Mouse (Mus musculus): ENCODE data around the gene Ccdc85c. TPM values are rescaled to one million over a fixed set of nuclear protein-coding genes. Genes with fewer than 3 reads are reported as not detected.
A peak's percentile ranks its signal among the peaks of the same experiment; 100 is the strongest.

The Ccdc85c gene
- total RNA-seq, 2 experiments from 2014 or later, result 36.4 to 40.9 TPM

- intact Hi-C loops (cut with DNase I), result no loop called here
- no peak for DNase-seq (ENCODE audit: low spot score)
These were observed 29.6 kb downstream of the Ccdc85c start for GRCm38 (mm10) chr12:108245579-108245978.

GRCm38 (mm10) chr12:108244778-108245177, 30.4 kb downstream of the Ccdc85c start:
- DNase-seq (ENCODE audit: low spot score), result peak; percentile 38
- intact Hi-C loops (cut with DNase I), result no loop called here

GRCm38 (mm10) chr12:108242243-108242745, 32.9 kb downstream of the Ccdc85c start:
- no peak for DNase-seq (ENCODE audit: low spot score)
- intact Hi-C loops (cut with DNase I), result no loop called here

- intact Hi-C loops (cut with DNase I), result no loop called here
- DNase-seq (ENCODE audit: low spot score), result no peak
These were observed 33.6 kb downstream of the Ccdc85c start for GRCm38 (mm10) chr12:108241626-108242025.

- no peak for DNase-seq (ENCODE audit: low spot score)
- intact Hi-C loops (cut with DNase I), result no loop called here
These were observed 34.2 kb downstream of the Ccdc85c start for GRCm38 (mm10) chr12:108240953-108241588.

GRCm38 (mm10) chr12:108240401-108240890, 34.8 kb downstream of the Ccdc85c start:
- intact Hi-C loops (cut with DNase I), result no loop called here
- DNase-seq (ENCODE audit: low spot score), result no peak

- no peak for DNase-seq (ENCODE audit: low spot score)
- intact Hi-C loops (cut with DNase I), result loop anchor here (5.0 kb wide), 1 partner anchor 33 kb away; no protein-coding TSS in a partner anchor
These were observed 35.8 kb downstream of the Ccdc85c start for GRCm38 (mm10) chr12:108239441-108239840.

GRCm38 (mm10) chr12:108238395-108239035, 36.7 kb downstream of the Ccdc85c start:
- intact Hi-C loops (cut with DNase I), result loop anchor here (5.0 kb wide), 1 partner anchor 34 kb away; no protein-coding TSS in a partner anchor
- DNase-seq (ENCODE audit: low spot score), result no peak

- intact Hi-C loops (cut with DNase I), result loop anchor here (5.0 kb wide), 1 partner anchor 35 kb away; no protein-coding TSS in a partner anchor
- DNase-seq (ENCODE audit: low spot score), result peak; percentile 66
These were observed 37.8 kb downstream of the Ccdc85c start for GRCm38 (mm10) chr12:108237300-108238006.

GRCm38 (mm10) chr12:108235976-108236555, 39.2 kb downstream of the Ccdc85c start:
- no peak for DNase-seq (ENCODE audit: low spot score)
- intact Hi-C loops (cut with DNase I), result loop anchor here (5.0 kb wide), 1 partner anchor 36 kb away; no protein-coding TSS in a partner anchor

GRCm38 (mm10) chr12:108234832-108235602, 40.2 kb downstream of the Ccdc85c start:
- DNase-seq (ENCODE audit: low spot score), result no peak
- intact Hi-C loops (cut with DNase I), result loop anchor here (5.0 kb wide), 1 partner anchor 37 kb away; no protein-coding TSS in a partner anchor

- intact Hi-C loops (cut with DNase I), result no loop called here
- no peak for DNase-seq (ENCODE audit: low spot score)
These were observed 41.5 kb downstream of the Ccdc85c start for GRCm38 (mm10) chr12:108233736-108234135.

- no peak for DNase-seq (ENCODE audit: low spot score)
- intact Hi-C loops (cut with DNase I), result no loop called here
These were observed 43.3 kb downstream of the Ccdc85c start for GRCm38 (mm10) chr12:108231901-108232300.

- intact Hi-C loops (cut with DNase I), result no loop called here
- no peak for DNase-seq (ENCODE audit: low spot score)
These were observed 44.1 kb downstream of the Ccdc85c start for GRCm38 (mm10) chr12:108230821-108231794.

GRCm38 (mm10) chr12:108230077-108230476, 45.1 kb downstream of the Ccdc85c start:
- no peak for DNase-seq (ENCODE audit: low spot score)
- intact Hi-C loops (cut with DNase I), result no loop called here

- no peak for DNase-seq (ENCODE audit: low spot score)
- intact Hi-C loops (cut with DNase I), result no loop called here
These were observed 47.7 kb downstream of the Ccdc85c start for GRCm38 (mm10) chr12:108227527-108227926.

GRCm38 (mm10) chr12:108226941-108227340, 48.3 kb downstream of the Ccdc85c start:
- DNase-seq (ENCODE audit: low spot score), result no peak
- intact Hi-C loops (cut with DNase I), result no loop called here

GRCm38 (mm10) chr12:108226216-108226615, 49.0 kb downstream of the Ccdc85c start:
- no peak for DNase-seq (ENCODE audit: low spot score)
- intact Hi-C loops (cut with DNase I), result no loop called here
